Mouse (Mus musculus): ENCODE measurements around the gene Idh3b. TPM values are rescaled to one million over a fixed set of nuclear protein-coding genes. Genes with fewer than 3 reads are reported as not detected.

The Idh3b gene
- polyA plus RNA-seq, 1 experiment from 2014 or later: 136 TPM

- Histone ChIP-seq H3K4me1 (no peaks in the 10 kb centered on the region), H3K4me3 (no peak overlapping the region), H3K27me3 (ENCODE audit: poor library complexity, severe bottlenecking) (no peaks in the 10 kb centered on the region), H3K36me3 (replicated peaks) (no peaks in the 10 kb centered on the region), H3K27ac (no peak overlapping the region), H3K9me3 (no peaks in the 10 kb centered on the region)
- no peak for DNase-seq (ENCODE audit: extremely low spot score, low spot score)
- WGBS: 85% methylated on average over 4 of the region's 4 CpGs
Observed at GRCm38 (mm10) chr2:130256762-130257161, 27.6 kb downstream of the Idh3b start.

DNA sequence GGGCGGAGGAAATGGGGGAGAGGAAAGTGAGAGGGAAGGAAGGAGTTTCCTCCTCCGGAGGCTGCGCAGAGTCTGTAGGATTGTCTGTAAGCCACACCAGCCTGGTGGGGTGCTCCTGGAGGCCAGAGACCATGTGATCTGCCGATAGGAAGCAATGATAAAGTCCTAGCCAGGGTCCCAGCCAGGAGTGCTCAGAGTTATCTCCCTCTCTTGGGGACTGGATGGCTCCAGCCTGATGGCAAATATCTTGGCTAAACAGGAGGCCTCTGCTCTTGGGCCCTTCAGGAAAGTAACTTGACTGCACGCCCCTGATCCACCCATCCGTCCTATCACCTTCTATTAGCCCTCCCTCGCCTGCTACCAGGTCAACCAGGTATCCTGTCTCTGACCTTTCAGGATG lies 36.1 kb downstream of the Idh3b start:
- Histone ChIP-seq H3K27ac (no peak overlapping the region), H3K36me3 (replicated peaks) (no peaks in the 10 kb centered on the region), H3K27me3 (ENCODE audit: poor library complexity, severe bottlenecking) (no peaks in the 10 kb centered on the region), H3K4me1 (no peaks in the 10 kb centered on the region), H3K4me3 (no peak overlapping the region), H3K9me3 (no peaks in the 10 kb centered on the region)
- DNase-seq (ENCODE audit: extremely low spot score, low spot score): no peak
- WGBS: 87% methylated on average over 7 of the region's 7 CpGs

- Histone ChIP-seq H3K36me3 (replicated peaks) (no peaks in the 10 kb centered on the region), H3K27ac (no peak overlapping the region), H3K27me3 (ENCODE audit: poor library complexity, severe bottlenecking) (no peaks in the 10 kb centered on the region), H3K4me3 (no peak overlapping the region), H3K9me3 (no peaks in the 10 kb centered on the region), H3K4me1 (no peaks in the 10 kb centered on the region)
- WGBS: 46% methylated on average over 9 of the region's 9 CpGs
- DNase-seq (ENCODE audit: extremely low spot score, low spot score): peak; percentile 33
Observed at GRCm38 (mm10) chr2:130246912-130247311, 37.4 kb downstream of the Idh3b start.

Other genes with a start within 250 kb of the Idh3b start
- gene Tgm6, start 172.1 kb downstream of the Idh3b start, polyA plus RNA-seq (2016; fragmentation: Nextera tagmentation; extraction: Ambion mirVana): not detected in 2 replicates
- gene Snrpb, start 105.1 kb downstream of the Idh3b start, polyA plus RNA-seq (2016; fragmentation: Nextera tagmentation; extraction: Ambion mirVana): 929 and 941 TPM in 2 replicates
- gene Tmc2, start 89.4 kb downstream of the Idh3b start, polyA plus RNA-seq (2016; fragmentation: Nextera tagmentation; extraction: Ambion mirVana): not detected in 2 replicates
- gene Nop56, start 10.1 kb downstream of the Idh3b start, polyA plus RNA-seq (2016; fragmentation: Nextera tagmentation; extraction: Ambion mirVana): 501 and 511 TPM in 2 replicates
- gene Ebf4, start 10.6 kb upstream of the Idh3b start, polyA plus RNA-seq (2016; fragmentation: Nextera tagmentation; extraction: Ambion mirVana): 0.79 and 0.80 TPM in 2 replicates
- 36.7 and 41.8 TPM in 2 replicates for gene Cpxm1, start 113.0 kb upstream of the Idh3b start, polyA plus RNA-seq (2016; fragmentation: Nextera tagmentation; extraction: Ambion mirVana)
- 0.07 TPM in 1 of 2 replicates, not detected in the other for gene Gm28372, start 120.7 kb upstream of the Idh3b start, polyA plus RNA-seq (2016; fragmentation: Nextera tagmentation; extraction: Ambion mirVana)
- 0.21 and 0.32 TPM in 2 replicates for gene 1700020A23Rik, start 120.7 kb upstream of the Idh3b start, polyA plus RNA-seq (2016; fragmentation: Nextera tagmentation; extraction: Ambion mirVana)
- not detected in 2 replicates for gene Tmem239, start 121.9 kb upstream of the Idh3b start, polyA plus RNA-seq (2016; fragmentation: Nextera tagmentation; extraction: Ambion mirVana)
- gene Vps16, start 139.8 kb upstream of the Idh3b start, polyA plus RNA-seq (2016; fragmentation: Nextera tagmentation; extraction: Ambion mirVana): 110 and 122 TPM in 2 replicates
- 11.8 and 12.4 TPM in 2 replicates for gene Pced1a, start 140.2 kb upstream of the Idh3b start, polyA plus RNA-seq (2016; fragmentation: Nextera tagmentation; extraction: Ambion mirVana)
- 89.1 and 90.6 TPM in 2 replicates for gene Ptpra, start 165.7 kb upstream of the Idh3b start, polyA plus RNA-seq (2016; fragmentation: Nextera tagmentation; extraction: Ambion mirVana)

Measured in forebrain, embryonic 10.5 days (tissue).